Mouse (Mus musculus): ENCODE measurements around the gene Fbxo2.

- TF ChIP-seq CTCF (IDR thresholded peaks at IDR 0.05; ENCODE audit: borderline replicate concordance, insufficient read depth, low read depth, low read length) = no peak
- no peak for TF ChIP-seq POLR2A (IDR thresholded peaks at IDR 0.05; ENCODE audit: borderline replicate concordance, insufficient read depth, low read length)
These were observed 10.9 kb upstream of the Fbxo2 start for GRCm38 (mm10) chr4:148149540-148149939.

All from cerebellum, adult 2 months (tissue).